In genomic region chr10:96213876-96214275, GRCm38 (mm10) we compare ENCODE assay signal across 8 mouse cellular contexts.
A peak's percentile ranks its signal among the peaks of the same experiment; 100 is the strongest.
DNase-seq lines count a peak whose midpoint lies in the region; ATAC-seq and TF ChIP-seq lines count a peak whose summit lies in the region.

No protein-coding gene starts in this region.

- no peaks in the 10 kb centered on the region for H3K9me3 ChIP-seq in hindbrain, embryonic 14.5 days (ENCODE audit: control insufficient read depth, low read length)

- no peak overlapping the region for H3K4me3 ChIP-seq in hindbrain, embryonic 14.5 days (replicated peaks; ENCODE audit: low read length)

- peak; percentile 80 for DNase-seq in Patski (ENCODE audit: low read depth, low spot score)
- DNase-seq in cerebellum, postnatal 14 days, result peak; percentile 97 to 98
- DNase-seq in frontal cortex, postnatal 36 days (ENCODE audit: low spot score in 2 of 2), result peak; percentile 88 to 97
- peak; percentile 100 for DNase-seq in hindbrain, embryonic 14.5 days (ENCODE audit: low spot score)
- peak; percentile 70 to 97 for DNase-seq in layer of hippocampus, postnatal 25 days (ENCODE audit: extremely low spot score in 1 of 2, low spot score in 1 of 2)
- DNase-seq in lung, postnatal 14 days, result peak; percentile 96
- DNase-seq in retina, adult 2 months (ENCODE audit: low read depth, low spot score), result peak; percentile 78
- DNase-seq in thymus, postnatal 36 days, result peak; percentile 76 to 81

- no peaks in the 10 kb centered on the region for H3K36me3 ChIP-seq in hindbrain, embryonic 14.5 days (replicated peaks; ENCODE audit: control insufficient read depth, insufficient read depth)

- H3K27ac ChIP-seq in hindbrain, embryonic 14.5 days, result peak overlapping the region; percentile 76

- H3K9ac ChIP-seq in hindbrain, embryonic 14.5 days, result 0 out of 2 replicates have a peak overlapping the region, but pooled peaks have one; percentile 24

- H3K27me3 ChIP-seq in Patski, result no peaks in the 10 kb centered on the region
- H3K27me3 ChIP-seq in hindbrain, embryonic 14.5 days (ENCODE audit: control insufficient read depth, insufficient read depth, low read length), result no peaks in the 10 kb centered on the region

- TF ChIP-seq CTCF in Patski (IDR thresholded peaks at IDR 0.05), result peak; percentile 81

- no peak overlapping the region for H3K4me2 ChIP-seq in hindbrain, embryonic 14.5 days (replicated peaks)

- WGBS in hindbrain, embryonic 14.5 days, result under 1% methylated on average over 10 of the region's 10 CpGs

- no peaks in the 10 kb centered on the region; the same call in 1 of the 2 replicates for H3K4me1 ChIP-seq in hindbrain, embryonic 14.5 days (replicated peaks; ENCODE audit: control insufficient read depth, insufficient read depth, low read length)

- CTCF ChIA-PET in Patski (lab: Charles Lee), result no interaction called here

- in situ Hi-C loops in Patski (cut with MboI; ENCODE audit: low pct_unique_long_range_greater_than_20kb), result loop anchor here (5.0 to 10.0 kb wide), 3 partner anchors 82 to 1098 kb away; no protein-coding TSS in a partner anchor

- POLR2A ChIA-PET in Patski (lab: Charles Lee), result no interaction called here

- ATAC-seq in Patski, result peak; percentile 67
- ATAC-seq in hindbrain, embryonic 14.5 days (ENCODE audit: low FRiP score), result peak; percentile 89
